Mouse (Mus musculus): ENCODE results near the gene Ddc. TPM values are rescaled to one million over a fixed set of nuclear protein-coding genes. Genes with fewer than 3 reads are reported as not detected.

Ddc gene
- total RNA-seq, 2 experiments from 2014 or later = 3.9 TPM; not detected in 1

- ATAC-seq (replicated peaks; ENCODE audit: low FRiP score, low TSS enrichment, poor library complexity, severe bottlenecking) = no peak
Observed at GRCm38 (mm10) chr11:11880351-11880750, 17.6 kb downstream of the Ddc start.

- no peak for ATAC-seq (replicated peaks; ENCODE audit: low FRiP score, low TSS enrichment, poor library complexity, severe bottlenecking)
Observed at GRCm38 (mm10) chr11:11879699-11880002, 18.3 kb downstream of the Ddc start.

- ATAC-seq (replicated peaks; ENCODE audit: low FRiP score, low TSS enrichment, poor library complexity, severe bottlenecking) = no peak
Observed at GRCm38 (mm10) chr11:11878981-11879698, 18.8 kb downstream of the Ddc start.

- ATAC-seq (replicated peaks; ENCODE audit: low FRiP score, low TSS enrichment, poor library complexity, severe bottlenecking) = no peak
Observed at GRCm38 (mm10) chr11:11878278-11878980, 19.5 kb downstream of the Ddc start.

GRCm38 (mm10) chr11:11877891-11878277 is 20.1 kb downstream of the Ddc start:
- no peak for ATAC-seq (replicated peaks; ENCODE audit: low FRiP score, low TSS enrichment, poor library complexity, severe bottlenecking)

- ATAC-seq (replicated peaks; ENCODE audit: low FRiP score, low TSS enrichment, poor library complexity, severe bottlenecking) = peak; percentile 39
Observed at GRCm38 (mm10) chr11:11876366-11876765, 21.6 kb downstream of the Ddc start.

- 0 out of 2 replicates have a peak, but pooled peaks have one; percentile 10 for ATAC-seq (replicated peaks; ENCODE audit: low FRiP score, low TSS enrichment, poor library complexity, severe bottlenecking)
Observed at GRCm38 (mm10) chr11:11875230-11875629, 22.7 kb downstream of the Ddc start.

GRCm38 (mm10) chr11:11873023-11873908 is 24.7 kb downstream of the Ddc start:
- no peak for ATAC-seq (replicated peaks; ENCODE audit: low FRiP score, low TSS enrichment, poor library complexity, severe bottlenecking)

- ATAC-seq (replicated peaks; ENCODE audit: low FRiP score, low TSS enrichment, poor library complexity, severe bottlenecking) = 0 out of 2 replicates have a peak, but pooled peaks have one; percentile 24
Observed at GRCm38 (mm10) chr11:11872140-11872795, 25.7 kb downstream of the Ddc start.

- ATAC-seq (replicated peaks; ENCODE audit: low FRiP score, low TSS enrichment, poor library complexity, severe bottlenecking) = no peak
Observed at GRCm38 (mm10) chr11:11871197-11871813, 26.6 kb downstream of the Ddc start.

- 0 out of 2 replicates have a peak, but pooled peaks have one; percentile 38 for ATAC-seq (replicated peaks; ENCODE audit: low FRiP score, low TSS enrichment, poor library complexity, severe bottlenecking)
Observed at GRCm38 (mm10) chr11:11867971-11868481, 29.9 kb downstream of the Ddc start.

GRCm38 (mm10) chr11:11866696-11867095 is 31.2 kb downstream of the Ddc start:
- no peak for ATAC-seq (replicated peaks; ENCODE audit: low FRiP score, low TSS enrichment, poor library complexity, severe bottlenecking)

- ATAC-seq (replicated peaks; ENCODE audit: low FRiP score, low TSS enrichment, poor library complexity, severe bottlenecking) = no peak
Observed at GRCm38 (mm10) chr11:11865128-11865527, 32.8 kb downstream of the Ddc start.

GRCm38 (mm10) chr11:11864446-11865101 is 33.4 kb downstream of the Ddc start:
- ATAC-seq (replicated peaks; ENCODE audit: low FRiP score, low TSS enrichment, poor library complexity, severe bottlenecking) = no peak

GRCm38 (mm10) chr11:11862502-11862901 is 35.4 kb downstream of the Ddc start:
- no peak for ATAC-seq (replicated peaks; ENCODE audit: low FRiP score, low TSS enrichment, poor library complexity, severe bottlenecking)

- no peak for ATAC-seq (replicated peaks; ENCODE audit: low FRiP score, low TSS enrichment, poor library complexity, severe bottlenecking)
Observed at GRCm38 (mm10) chr11:11856959-11857358, 41.0 kb downstream of the Ddc start.

GRCm38 (mm10) chr11:11855685-11856131 is 42.2 kb downstream of the Ddc start:
- no peak for ATAC-seq (replicated peaks; ENCODE audit: low FRiP score, low TSS enrichment, poor library complexity, severe bottlenecking)

- no peak for ATAC-seq (replicated peaks; ENCODE audit: low FRiP score, low TSS enrichment, poor library complexity, severe bottlenecking)
Observed at GRCm38 (mm10) chr11:11855061-11855672, 42.8 kb downstream of the Ddc start.
